Mouse (Mus musculus) cerebellum, adult (tissue): ENCODE measurements at regions not wholly inside any gene's neighbourhood (a gene's known extent, or its start where the extent isn't known, plus 50 kb on each side); places are given as distances from the start of the nearest gene placed in this dataset.

Source experiments
- ATAC-seq: cut with Nextera tagmentation; 2 replicates; pipeline ENCODE4 v1.9.2; 2017; ENCODE audit warnings: mild to moderate bottlenecking, moderate library complexity, mixed read lengths; ENCODE audit not compliant: insufficient number of reproducible peaks, low FRiP score, low TSS enrichment

- ATAC-seq: no peak
Observed at GRCm38 (mm10) chr13:54316907-54317306, 54.2 kb upstream of the Cplx2 start.

DNA sequence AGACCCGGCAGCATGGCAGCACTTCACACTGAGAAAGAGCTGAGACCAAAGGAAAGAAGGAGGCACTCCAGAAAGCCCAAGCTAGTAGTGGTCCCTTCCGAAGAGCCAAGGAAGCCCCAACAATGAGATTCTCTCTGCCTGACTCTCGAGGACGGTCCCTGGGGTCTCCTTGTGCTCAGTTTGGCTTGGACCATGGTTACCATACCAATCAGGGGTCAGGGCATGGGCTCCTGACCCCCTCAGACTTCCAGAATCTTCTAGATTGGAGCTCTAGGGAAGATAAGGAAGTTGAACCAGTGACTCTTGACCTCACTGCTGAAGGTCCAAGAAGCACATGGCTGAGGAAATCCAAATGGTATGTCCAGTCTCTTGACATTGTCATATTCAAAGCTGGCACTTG lies 53.0 kb upstream of the Cplx2 start:
- ATAC-seq: no peak

GRCm38 (mm10) chr13:54318601-54319000 lies 52.5 kb upstream of the Cplx2 start:
- ATAC-seq: no peak

- no peak for ATAC-seq
Observed at GRCm38 (mm10) chr13:54320212-54320611, 50.9 kb upstream of the Cplx2 start.

- ATAC-seq: no peak
Observed at GRCm38 (mm10) chr13:54321011-54321410, 50.1 kb upstream of the Cplx2 start.
